Mouse (Mus musculus): ENCODE measurements around the gene Cdca3. TPM values are rescaled to one million over a fixed set of nuclear protein-coding genes. Genes with fewer than 3 reads are reported as not detected.
"Not testable (repeated sequence)": the region's sequence is repeated elsewhere in the genome, so short reads cannot be mapped to it uniquely, and the experiment has no call there.

The Cdca3 gene
- 1 to 10 TPM; 3.5 to 9.6 TPM for total RNA-seq (2021)
- long read RNA-seq, experiment 1, transcript Cdca3-201 (6 exons, 1,976 nt): major isoform, 10 of 11 reads
- long read RNA-seq, experiment 1, partial matches to known transcripts: 0 of 11 reads
- long read RNA-seq, experiment 1, other reads (novel, unspliced or antisense): 0 of 11 reads
- long read RNA-seq, experiment 2, partial matches to known transcripts: 0 of 3 reads
- long read RNA-seq, experiment 2, other reads (novel, unspliced or antisense): 0 of 3 reads

DNA sequence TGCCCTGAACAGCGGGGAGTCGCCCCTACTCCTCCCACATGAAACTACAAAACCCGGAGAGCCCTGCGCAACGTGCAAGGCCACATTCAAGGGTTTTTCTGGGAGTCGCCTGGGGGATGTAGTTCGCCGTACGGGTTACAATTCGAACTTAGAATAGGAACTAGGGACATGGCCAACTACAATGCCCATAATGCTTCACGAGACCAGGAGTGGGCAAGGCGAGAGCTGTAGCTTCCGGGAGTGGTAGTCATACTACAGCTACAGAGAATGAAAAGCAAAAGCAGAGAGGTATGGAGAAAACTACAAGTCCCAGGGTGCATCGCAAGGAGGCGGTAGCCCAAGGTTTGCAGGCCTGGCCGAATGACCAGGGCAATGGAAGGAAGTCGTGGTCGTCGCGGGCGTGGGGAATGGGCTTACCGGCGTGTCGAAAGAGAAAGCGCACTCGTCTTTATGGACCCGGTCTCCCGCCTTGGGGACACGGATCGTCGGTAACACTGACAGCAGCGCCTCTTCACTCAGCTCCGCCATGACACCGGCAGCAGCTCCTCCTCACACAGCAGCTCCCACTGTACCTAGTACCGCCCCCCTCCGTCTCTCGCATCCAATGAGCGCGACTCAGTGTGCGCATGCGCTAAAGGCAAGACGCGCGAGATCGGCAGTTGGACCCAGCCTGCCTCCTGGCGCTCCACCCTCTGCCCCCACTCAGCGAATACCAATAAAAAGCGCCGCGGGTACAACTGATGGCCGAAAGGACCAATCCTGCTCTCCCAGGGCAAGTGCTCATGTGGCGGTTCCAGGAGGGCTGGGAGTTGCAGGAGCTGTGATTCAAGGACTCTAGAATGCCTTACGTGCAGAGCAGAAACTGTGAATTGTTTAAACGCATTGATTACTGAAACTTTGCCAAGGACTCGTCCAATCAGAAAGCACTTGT, at the start of gene Cdca3, which contains the start of gene Usp5:
Gene Cdca3, plus strand, starts transcription at position 680 of the 931 bp plus-strand sequence.
Gene Usp5, minus strand, starts transcription at position 617 of the 931 bp plus-strand sequence.
- intact Hi-C loops (cut with DNase I): no loop called here
- peak; percentile 96 to 97 for DNase-seq

DNA sequence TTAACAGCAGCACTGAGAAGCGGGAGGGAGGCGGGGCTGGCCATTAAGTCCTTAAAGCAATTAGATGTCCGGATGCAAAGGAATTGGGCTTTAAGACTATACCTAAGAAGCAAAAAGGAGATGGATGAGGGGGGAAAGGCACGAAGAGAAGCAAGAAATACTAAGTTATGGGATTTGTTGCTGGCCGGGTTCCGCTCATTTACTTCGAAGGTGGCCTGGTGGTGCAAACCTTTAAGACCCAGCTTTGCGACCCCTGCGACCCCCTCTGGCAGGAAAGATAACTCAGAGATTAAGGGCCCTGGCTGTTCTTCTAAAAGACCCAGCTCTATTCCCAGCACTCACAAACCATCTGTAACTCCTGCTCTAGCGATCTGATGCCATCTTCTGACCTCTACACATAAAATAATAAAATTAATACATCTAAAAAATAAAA, 49.3 kb upstream of the Cdca3 start:
- intact Hi-C loops (cut with DNase I): no loop called here
- DNase-seq: no peak

GRCm38 (mm10) chr6:124780917-124781316, 48.4 kb upstream of the Cdca3 start:
- DNase-seq: no peak
- intact Hi-C loops (cut with DNase I): no loop called here

- peak in 1 of 2 experiments; percentile 43 for DNase-seq
- intact Hi-C loops (cut with DNase I): no loop called here
Observed at GRCm38 (mm10) chr6:124782436-124782835, 46.9 kb upstream of the Cdca3 start.

DNA sequence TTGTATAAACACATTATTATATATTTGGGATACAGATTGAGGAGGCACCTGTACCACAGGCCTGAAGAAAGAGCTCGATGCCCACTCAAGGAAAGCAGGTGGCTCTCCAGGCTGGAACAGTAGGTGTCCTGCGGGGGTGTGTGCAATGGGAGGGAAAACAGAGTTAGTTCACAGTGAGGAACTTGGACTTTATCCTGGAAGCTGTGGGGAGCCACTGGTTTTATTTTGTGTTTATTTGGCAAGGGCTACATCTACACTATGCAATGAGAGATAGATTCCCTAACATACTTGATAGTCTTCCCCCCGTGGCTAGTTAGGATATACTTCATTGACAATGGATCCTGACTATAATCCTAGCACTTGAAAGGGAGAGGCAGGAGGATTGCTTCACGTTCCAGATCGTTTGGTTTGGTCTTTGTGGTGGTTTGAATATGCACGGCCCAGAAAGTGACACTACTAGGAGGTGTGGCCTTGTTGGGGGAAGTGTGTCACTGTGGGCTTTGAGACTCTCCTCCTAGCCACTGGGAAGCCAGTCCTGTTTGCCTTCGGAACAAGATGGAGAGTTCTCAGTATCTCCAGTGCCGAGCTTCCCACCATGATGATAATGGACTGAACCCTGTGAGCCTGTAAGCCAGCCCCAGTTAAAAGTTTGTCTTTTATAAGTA, 42.5 kb upstream of the Cdca3 start:
- intact Hi-C loops (cut with DNase I): no loop called here
- DNase-seq: no peak

- intact Hi-C loops (cut with DNase I): no loop called here
- no peak for DNase-seq
Observed at GRCm38 (mm10) chr6:124787722-124788121, 41.6 kb upstream of the Cdca3 start.

DNA sequence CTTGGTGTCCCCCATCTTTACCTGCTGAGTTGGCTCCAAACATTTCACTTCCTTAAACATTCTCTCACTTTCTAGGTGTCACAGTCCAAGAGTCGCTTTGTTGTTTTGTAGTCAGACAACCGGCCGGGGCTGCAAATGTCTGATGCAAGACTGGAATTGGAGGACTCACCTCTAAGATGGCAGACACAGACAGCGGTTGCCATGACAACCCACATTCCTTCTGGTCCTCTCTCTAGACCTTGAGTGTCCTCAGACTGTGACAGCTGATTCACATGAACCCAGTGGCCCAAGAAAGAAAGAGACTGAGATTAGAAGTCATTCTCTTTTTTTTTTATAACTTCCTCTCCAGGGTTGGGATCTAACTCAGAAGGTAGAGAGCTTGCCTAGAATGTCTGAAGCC, 39.8 kb upstream of the Cdca3 start:
- intact Hi-C loops (cut with DNase I): no loop called here
- no peak for DNase-seq

DNA sequence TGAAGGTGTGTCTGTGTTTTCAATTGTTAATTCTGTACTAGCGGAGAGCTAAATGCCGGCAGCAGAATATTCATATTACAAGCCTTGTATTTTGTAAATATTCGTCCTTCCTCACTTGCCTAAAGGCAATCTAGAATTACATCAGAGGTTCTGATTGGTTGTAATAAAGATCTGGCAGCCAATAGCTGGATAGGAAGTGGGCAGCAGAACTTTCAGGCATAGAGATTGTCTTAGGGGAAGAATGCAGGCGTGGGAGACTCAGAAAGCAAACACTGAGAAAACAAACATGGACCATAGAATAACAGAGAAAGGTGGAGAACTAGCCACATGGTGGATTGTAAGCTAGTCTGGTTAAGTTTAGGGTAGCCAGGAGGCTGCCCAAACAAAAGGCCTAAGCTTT, 39.2 kb upstream of the Cdca3 start:
- no peak for DNase-seq
- intact Hi-C loops (cut with DNase I): no loop called here

DNA sequence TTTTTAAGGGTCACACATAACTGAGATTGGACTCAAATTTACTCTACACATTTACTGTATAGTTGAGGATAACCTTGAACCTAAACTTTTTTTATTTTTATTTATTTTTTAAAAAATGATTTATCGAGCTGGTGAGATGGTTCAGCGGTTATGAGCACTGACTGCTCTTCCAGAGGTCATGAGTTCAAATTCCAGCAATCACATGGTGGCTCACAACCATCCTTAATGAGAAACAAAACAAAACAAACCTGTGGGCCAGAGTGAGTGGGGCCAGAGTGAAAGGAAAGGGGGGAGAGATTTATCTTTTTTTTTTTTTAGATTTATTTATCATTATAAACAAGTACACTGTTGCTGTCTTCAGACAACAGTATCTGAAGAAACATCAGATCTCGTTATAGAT, 37.4 kb upstream of the Cdca3 start:
- DNase-seq: no peak
- intact Hi-C loops (cut with DNase I): no loop called here

DNA sequence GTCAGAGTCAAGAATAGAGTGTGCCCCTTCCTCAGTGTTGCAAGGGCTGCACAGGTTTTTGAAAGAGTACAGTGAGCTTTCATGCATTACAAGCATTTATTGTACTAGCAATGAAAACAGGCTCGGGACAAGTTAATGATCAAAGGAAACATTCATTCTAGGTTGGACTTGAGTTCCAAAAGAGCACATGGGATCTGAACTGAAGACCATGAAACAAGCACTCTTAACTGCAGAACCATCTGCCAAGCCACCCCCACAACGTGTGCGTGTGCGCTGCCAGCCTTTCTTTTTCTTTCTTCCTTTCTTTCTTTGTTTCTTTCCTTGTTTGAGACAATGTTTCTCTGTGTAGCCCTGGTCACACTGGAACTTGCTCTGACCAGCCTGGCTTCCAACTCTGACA, 33.6 kb upstream of the Cdca3 start:
- intact Hi-C loops (cut with DNase I): loop anchor here (1.0 kb wide), 1 partner anchor 9 kb away; no protein-coding TSS in a partner anchor
- DNase-seq: no peak

- intact Hi-C loops (cut with DNase I): loop anchor here (1.0 kb wide), 1 partner anchor 8 kb away; no protein-coding TSS in a partner anchor
- no peak for DNase-seq
Observed at GRCm38 (mm10) chr6:124796200-124796599, 33.1 kb upstream of the Cdca3 start.

DNA sequence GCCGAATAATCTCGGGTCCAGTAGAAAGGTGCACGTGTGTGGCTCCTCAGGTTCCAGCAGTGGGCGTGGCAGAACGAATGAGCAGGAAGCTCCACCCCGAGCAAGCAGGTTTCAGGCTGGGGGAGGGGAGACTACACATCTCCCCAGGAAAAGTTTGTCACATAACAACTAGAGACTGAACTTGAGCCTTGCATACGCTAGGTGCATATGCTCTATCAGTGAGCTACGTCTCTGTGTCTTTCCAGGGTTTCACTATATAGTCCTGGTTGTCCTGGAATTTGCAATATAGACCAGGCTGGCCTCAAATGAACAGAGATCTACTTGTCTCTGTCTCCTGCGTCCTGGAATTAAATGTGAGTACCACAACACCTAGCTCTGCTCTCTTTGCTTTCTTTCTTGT, 26.9 kb upstream of the Cdca3 start:
- intact Hi-C loops (cut with DNase I); DNase-seq: not testable (repeated sequence)

GRCm38 (mm10) chr6:124803061-124803460, 26.3 kb upstream of the Cdca3 start:
- DNase-seq: no peak
- intact Hi-C loops (cut with DNase I): no loop called here

DNA sequence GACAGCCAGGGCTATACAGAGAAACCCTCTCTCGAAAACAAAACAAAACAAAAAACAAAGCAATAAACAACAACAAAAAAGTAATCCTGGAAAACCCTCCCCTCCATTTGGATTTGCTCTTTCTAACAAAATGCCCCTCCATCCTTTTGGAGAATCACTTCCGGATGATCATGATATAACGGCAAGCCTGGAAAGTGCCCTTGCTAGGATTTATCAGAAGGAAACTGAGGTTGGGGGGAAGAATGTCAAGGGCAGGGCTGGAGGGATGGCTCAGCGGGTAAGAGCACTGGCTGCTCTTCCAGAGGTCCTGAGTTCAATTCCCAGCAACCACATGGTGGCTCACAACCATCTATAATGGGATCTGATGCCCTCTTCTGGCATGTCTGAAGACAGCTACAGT, 25.7 kb upstream of the Cdca3 start:
- intact Hi-C loops (cut with DNase I): loop anchor here (1.0 kb wide), 1 partner anchor 7 kb away; no protein-coding TSS in a partner anchor
- not testable (repeated sequence) for DNase-seq

DNA sequence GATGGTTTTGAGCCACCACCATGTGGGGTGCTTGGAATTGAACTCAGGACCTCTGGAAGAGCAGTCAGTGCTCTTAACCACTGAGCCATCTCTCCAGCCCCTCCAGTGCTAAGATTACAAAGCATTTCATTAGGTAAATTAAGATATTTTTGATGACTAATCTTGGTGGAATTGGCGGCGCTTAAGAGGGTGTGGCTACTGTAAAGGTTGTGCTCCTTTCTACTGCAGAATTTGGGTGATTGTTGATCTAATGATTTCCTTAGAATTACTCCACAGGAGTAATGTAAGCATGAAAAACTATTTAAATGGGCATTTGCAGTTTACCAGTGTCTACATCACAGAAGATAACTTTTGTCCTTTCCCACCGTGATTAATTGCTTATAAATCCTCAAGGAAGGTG, 25.0 kb upstream of the Cdca3 start:
- DNase-seq: no peak
- intact Hi-C loops (cut with DNase I): loop anchor here (1.0 kb wide), 1 partner anchor 8 kb away; no protein-coding TSS in a partner anchor

DNA sequence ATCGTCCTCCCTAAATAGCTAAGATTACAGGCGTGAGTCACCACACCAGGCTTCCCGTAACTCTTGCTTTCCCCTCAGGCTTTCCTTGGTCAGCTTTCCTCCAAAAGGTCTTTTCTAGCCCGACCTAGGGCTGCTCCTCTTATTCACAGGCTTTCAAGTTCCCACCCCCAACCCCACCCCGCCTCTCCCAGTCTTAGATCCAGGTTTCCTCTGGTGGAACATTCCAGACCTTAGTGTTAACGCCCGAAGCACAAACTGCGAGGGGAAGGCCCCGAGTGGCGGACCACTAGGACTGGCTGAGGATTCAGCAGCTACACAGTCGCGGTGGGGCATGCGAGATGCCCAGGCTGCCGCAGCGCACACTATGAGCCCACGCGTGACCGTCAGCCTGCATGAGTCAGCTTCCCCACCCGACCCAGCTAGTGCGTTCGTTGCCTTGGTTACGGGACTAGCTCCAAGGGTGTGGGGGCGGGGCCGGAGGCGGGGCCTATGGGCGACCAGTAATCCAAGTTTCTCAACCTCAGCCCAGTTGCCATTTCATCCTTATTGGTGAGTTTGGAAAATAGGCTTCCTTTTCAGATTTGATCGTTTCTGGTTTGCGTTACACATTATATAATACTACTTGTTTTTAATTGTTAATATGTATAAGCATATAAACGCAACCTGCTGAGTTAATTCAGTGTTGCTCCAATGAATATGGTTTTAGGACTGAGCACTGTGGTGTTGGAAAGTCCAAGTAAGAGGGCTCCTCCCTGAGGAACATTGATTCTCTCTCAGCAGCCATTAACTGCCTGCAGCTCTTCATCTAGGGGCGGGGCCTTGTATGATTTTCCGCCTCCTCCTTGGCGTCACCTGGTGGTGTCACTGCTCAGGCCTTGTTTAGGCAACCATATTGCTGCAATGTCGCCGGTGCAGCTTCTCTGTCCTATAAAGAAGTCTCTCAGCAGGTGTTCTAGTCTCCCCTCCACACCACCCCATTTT, 23.7 kb upstream of the Cdca3 start:
- DNase-seq: peak; percentile 94

GRCm38 (mm10) chr6:124806446-124807140, 22.8 kb upstream of the Cdca3 start:
- intact Hi-C loops (cut with DNase I): loop anchor here (5.0 kb wide), 1 partner anchor 49 kb away; the partner anchor contains the start of genes Atn1 and Gm45234
- DNase-seq: no peak

More for the DNA sequence above, 23.7 kb upstream of the Cdca3 start:
- intact Hi-C loops (cut with DNase I): loop anchor here (5.0 kb wide), 1 partner anchor 48 kb away; the partner anchor contains the start of genes Atn1 and Gm45234

DNA sequence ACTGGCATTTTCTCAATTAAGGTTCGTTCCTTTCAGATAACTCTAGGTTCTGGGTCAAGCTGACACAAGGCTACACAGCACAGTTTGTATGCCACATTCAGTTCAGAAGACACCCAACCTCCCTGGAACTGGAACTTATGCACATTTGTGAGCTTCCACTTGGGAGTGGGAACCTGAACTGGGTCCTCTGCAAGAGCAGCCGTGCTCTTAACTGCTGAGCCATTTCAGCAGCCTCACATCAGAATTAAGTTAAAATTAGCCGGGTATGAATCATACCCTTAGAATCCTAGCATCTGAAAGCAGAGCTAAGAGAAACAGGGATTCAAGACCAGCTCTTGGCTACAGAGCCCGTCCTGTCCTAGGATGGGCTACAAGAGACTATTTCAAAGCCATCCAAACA, 22.0 kb upstream of the Cdca3 start:
- intact Hi-C loops (cut with DNase I): loop anchor here (5.0 kb wide), 1 partner anchor 50 kb away; the partner anchor contains the start of genes Atn1 and Gm45234
- no peak for DNase-seq

DNA sequence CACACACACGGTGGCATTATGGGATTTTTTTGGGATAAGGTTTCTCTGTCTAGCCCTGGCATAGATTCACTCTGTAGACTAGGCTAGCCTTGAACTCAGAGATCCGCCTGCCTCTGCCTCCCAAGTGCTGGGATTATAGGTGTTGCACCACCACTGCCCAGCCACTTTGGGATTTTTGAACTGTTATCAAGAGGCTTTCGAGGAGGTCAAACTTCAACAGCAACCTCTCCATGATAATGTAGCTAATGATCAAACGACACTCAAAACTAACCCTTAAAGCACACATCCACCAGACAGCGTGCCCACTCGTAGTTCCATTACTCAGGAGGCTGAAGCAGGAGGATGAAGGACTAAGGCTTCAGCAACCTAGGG, 21.4 kb upstream of the Cdca3 start:
- intact Hi-C loops (cut with DNase I): loop anchor here (5.0 kb wide), 1 partner anchor 51 kb away; the partner anchor contains the start of genes Atn1 and Gm45234
- no peak for DNase-seq

Measured in heart, postnatal 14 days (tissue).